Mouse (Mus musculus): Measurements from ENCODE around the gene Serpinb1a. TPM values are rescaled to one million over a fixed set of nuclear protein-coding genes. Genes with fewer than 3 reads are reported as not detected.

Gene Serpinb1a
- polyA plus RNA-seq, 1 experiment from 2014 or later = 238 TPM

DNA sequence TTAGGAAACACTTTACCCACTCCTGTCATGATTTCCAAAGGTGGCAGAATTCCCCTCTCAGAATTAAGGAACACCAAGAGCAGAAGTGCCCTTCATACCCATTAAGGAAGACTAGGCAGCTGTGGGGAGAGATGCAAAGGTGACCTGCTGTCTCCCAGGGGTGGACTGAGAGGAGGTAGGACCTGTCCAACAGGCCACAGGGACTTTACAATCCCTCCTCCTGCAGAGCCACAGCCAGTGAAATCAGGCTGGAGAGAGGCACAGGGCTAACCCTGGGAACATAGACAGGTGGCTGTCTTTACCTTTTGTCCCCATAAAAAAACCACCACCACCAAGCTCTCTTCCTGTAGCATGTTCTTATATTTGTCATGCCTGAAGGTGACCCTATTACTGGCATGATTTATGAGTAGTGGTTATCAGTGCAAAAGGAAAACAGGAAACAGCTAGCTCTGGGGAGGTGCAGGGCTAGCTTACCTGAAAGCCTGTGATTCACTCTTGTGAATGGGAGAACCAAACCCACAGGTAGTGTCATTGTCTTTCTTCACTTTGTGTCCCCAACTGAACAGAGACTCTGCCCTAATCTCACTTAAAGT, 1.4 kb downstream of the Serpinb1a start:
- peak; percentile 83 for ATAC-seq
- Histone ChIP-seq H3K4me1 (ENCODE audit: control insufficient read depth, insufficient read depth, low read length) (peaks cover 26% of the 10 kb centered on the region), H3K9me3 (ENCODE audit: control insufficient read depth, low read length) (no peaks in the 10 kb centered on the region), H3K9ac (ENCODE audit: low read depth, low read length) (peak overlapping the region; percentile 29), H3K27ac (ENCODE audit: low read length) (peak overlapping the region; percentile 99), H3K27me3 (replicated peaks; ENCODE audit: control insufficient read depth, insufficient read depth, low read length) (no peaks in the 10 kb centered on the region), H3K4me2 (ENCODE audit: low read depth, low read length) (peak overlapping the region; percentile 56), H3K4me3 (ENCODE audit: low read length) (peak overlapping the region; percentile 41), H3K36me3 (ENCODE audit: control insufficient read depth, insufficient read depth, low read length) (0 out of 2 replicates have a peak, but pooled peaks cover 3% of the 10 kb centered on the region)

DNA sequence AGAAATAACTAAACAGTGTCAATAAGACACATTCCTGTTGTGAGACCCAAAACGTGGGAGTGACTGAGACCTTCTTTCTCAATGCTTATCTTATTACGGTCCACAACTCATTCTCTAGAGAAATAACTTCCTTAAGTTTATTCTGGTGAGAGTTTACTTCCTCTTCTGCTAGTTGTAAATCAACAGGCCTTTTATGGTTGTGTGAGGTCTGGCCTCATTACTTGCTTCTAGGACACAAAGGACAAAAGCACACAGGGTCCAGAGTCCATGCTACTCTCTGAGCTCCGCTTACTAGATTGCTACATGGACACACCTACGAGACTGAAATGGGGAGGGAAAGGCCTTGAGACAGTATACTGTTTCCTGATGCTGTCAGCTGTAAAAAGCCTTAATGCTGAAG, 1.9 kb downstream of the Serpinb1a start:
- H3K9me3 ChIP-seq (ENCODE audit: control insufficient read depth, low read length) = no peaks in the 10 kb centered on the region
- H3K4me2 ChIP-seq (ENCODE audit: low read depth, low read length) = peak overlapping the region; percentile 56
- peaks cover 26% of the 10 kb centered on the region for H3K4me1 ChIP-seq (ENCODE audit: control insufficient read depth, insufficient read depth, low read length)
- H3K27me3 ChIP-seq (replicated peaks; ENCODE audit: control insufficient read depth, insufficient read depth, low read length) = no peaks in the 10 kb centered on the region
- H3K27ac ChIP-seq (ENCODE audit: low read length) = peak overlapping the region; percentile 99
- peak overlapping the region; percentile 41; the same call in 1 of the 2 replicates for H3K4me3 ChIP-seq (ENCODE audit: low read length)
- peak overlapping the region; percentile 29; the same call in 1 of the 2 replicates for H3K9ac ChIP-seq (ENCODE audit: low read depth, low read length)
- WGBS = 15% methylated on average over 4 of the region's 4 CpGs
- H3K36me3 ChIP-seq (ENCODE audit: control insufficient read depth, insufficient read depth, low read length) = 0 out of 2 replicates have a peak, but pooled peaks cover 3% of the 10 kb centered on the region
- ATAC-seq = peak; percentile 93

DNA sequence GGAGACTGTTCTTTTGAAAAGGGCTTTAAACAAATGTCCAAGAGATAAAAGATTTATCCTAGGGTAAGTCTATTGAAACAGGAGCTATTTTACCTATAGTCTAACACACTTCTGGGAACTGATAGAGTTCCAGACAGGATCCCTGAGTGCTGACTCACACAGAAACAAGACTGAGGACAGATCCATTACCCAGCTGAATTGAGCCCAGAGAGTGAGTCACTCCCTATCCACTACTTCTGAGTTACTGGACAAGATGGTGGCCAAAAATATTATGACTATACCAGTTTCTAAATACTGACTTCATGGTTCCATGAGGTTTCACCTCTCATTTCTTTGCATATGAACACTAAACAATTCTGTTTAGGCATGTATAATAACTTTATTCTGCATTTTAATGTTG, 4.8 kb downstream of the Serpinb1a start:
- no peak for ATAC-seq
- Histone ChIP-seq H3K4me3 (ENCODE audit: low read length) (no peak overlapping the region), H3K36me3 (ENCODE audit: control insufficient read depth, insufficient read depth, low read length) (0 out of 2 replicates have a peak, but pooled peaks cover 3% of the 10 kb centered on the region), H3K4me2 (ENCODE audit: low read depth, low read length) (no peak overlapping the region), H3K27me3 (replicated peaks; ENCODE audit: control insufficient read depth, insufficient read depth, low read length) (no peaks in the 10 kb centered on the region), H3K9me3 (ENCODE audit: control insufficient read depth, low read length) (no peaks in the 10 kb centered on the region), H3K4me1 (ENCODE audit: control insufficient read depth, insufficient read depth, low read length) (peaks cover 16% of the 10 kb centered on the region), H3K27ac (ENCODE audit: low read length) (no peak overlapping the region), H3K9ac (ENCODE audit: low read depth, low read length) (no peak overlapping the region)

DNA sequence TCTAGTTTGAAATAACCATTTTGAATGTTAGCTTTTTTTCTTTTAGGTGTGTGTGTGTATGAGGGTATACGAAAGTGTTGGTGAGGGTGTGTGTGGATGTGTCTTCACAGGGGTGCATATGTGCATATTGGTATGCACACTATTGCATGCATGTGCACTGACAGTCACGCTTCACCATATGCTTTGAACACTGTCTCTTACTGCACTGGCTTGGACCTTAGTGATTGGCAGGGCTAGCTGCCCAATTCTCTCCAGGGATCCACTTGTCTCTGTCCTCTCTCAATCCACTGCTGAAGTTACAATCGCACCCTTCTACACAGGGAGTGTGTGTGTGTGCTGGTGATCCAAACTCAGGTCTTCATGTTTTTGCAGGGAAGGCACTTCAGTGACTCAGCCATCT, 9.6 kb downstream of the Serpinb1a start:
- no peak for ATAC-seq
- Histone ChIP-seq H3K27ac (ENCODE audit: low read length) (no peak overlapping the region), H3K9me3 (ENCODE audit: control insufficient read depth, low read length) (no peaks in the 10 kb centered on the region), H3K4me2 (ENCODE audit: low read depth, low read length) (no peak overlapping the region), H3K9ac (ENCODE audit: low read depth, low read length) (no peak overlapping the region), H3K4me1 (ENCODE audit: control insufficient read depth, insufficient read depth, low read length) (no peaks in the 10 kb centered on the region), H3K27me3 (replicated peaks; ENCODE audit: control insufficient read depth, insufficient read depth, low read length) (no peaks in the 10 kb centered on the region), H3K36me3 (ENCODE audit: control insufficient read depth, insufficient read depth, low read length) (no peaks in the 10 kb centered on the region), H3K4me3 (ENCODE audit: low read length) (no peak overlapping the region)
- 88% methylated on average over 3 of the region's 3 CpGs for WGBS

DNA sequence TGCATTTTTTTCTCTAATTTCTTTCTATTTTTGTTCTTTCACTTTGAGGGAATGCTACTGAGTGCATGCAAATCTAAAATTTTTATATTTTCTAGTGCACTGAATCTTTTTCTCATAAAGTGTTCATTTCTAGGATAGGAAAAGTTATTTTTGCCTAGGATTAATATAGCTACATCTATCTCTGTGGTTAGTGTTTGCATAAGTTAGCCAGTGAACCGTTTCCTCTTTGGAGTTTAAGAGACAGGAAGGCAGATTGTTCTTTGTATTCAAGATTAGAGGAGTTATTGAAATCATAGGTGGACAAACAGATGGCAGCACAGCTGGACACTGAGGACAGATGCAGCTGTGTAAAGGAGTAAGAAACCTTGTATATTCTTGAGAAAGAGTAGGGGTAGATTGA, 11.7 kb downstream of the Serpinb1a start:
- Histone ChIP-seq H3K9ac (ENCODE audit: low read depth, low read length) (no peak overlapping the region), H3K4me3 (ENCODE audit: low read length) (no peak overlapping the region), H3K4me1 (ENCODE audit: control insufficient read depth, insufficient read depth, low read length) (no peaks in the 10 kb centered on the region), H3K9me3 (ENCODE audit: control insufficient read depth, low read length) (no peaks in the 10 kb centered on the region), H3K4me2 (ENCODE audit: low read depth, low read length) (no peak overlapping the region), H3K36me3 (ENCODE audit: control insufficient read depth, insufficient read depth, low read length) (no peaks in the 10 kb centered on the region), H3K27ac (ENCODE audit: low read length) (no peak overlapping the region), H3K27me3 (replicated peaks; ENCODE audit: control insufficient read depth, insufficient read depth, low read length) (no peaks in the 10 kb centered on the region)
- whole genome bisulfite sequencing = 34% methylated on average over 1 of the region's 1 CpGs
- ATAC-seq = no peak

DNA sequence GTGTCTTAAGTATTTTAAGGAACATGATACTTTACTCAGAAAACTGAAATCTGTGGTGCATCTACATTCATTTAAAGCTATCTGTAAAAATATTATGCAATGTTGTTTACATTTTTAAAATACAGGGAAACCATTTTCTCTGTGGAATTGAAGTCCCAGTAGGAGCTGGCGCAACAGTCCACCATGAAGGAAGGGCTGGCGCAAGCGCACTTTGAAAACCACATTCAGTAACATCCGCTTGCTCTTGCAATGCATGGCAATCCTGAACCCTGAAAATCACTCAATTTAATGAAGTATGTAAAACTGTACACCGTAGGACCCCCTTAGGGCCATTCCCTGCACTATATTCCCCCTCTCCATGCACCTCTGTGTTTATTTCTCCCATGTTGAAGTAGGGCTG, 16.5 kb downstream of the Serpinb1a start:
- ATAC-seq = no peak
- WGBS = 88% methylated on average over 5 of the region's 5 CpGs
- peaks cover 9% of the 10 kb centered on the region for H3K4me1 ChIP-seq (ENCODE audit: control insufficient read depth, insufficient read depth, low read length)
- H3K36me3 ChIP-seq (ENCODE audit: control insufficient read depth, insufficient read depth, low read length) = no peaks in the 10 kb centered on the region
- H3K27me3 ChIP-seq (replicated peaks; ENCODE audit: control insufficient read depth, insufficient read depth, low read length) = no peaks in the 10 kb centered on the region
- no peak overlapping the region for H3K27ac ChIP-seq (ENCODE audit: low read length)
- no peak overlapping the region for H3K4me2 ChIP-seq (ENCODE audit: low read depth, low read length)
- H3K4me3 ChIP-seq (ENCODE audit: low read length) = no peak overlapping the region
- no peaks in the 10 kb centered on the region for H3K9me3 ChIP-seq (ENCODE audit: control insufficient read depth, low read length)
- H3K9ac ChIP-seq (ENCODE audit: low read depth, low read length) = no peak overlapping the region

DNA sequence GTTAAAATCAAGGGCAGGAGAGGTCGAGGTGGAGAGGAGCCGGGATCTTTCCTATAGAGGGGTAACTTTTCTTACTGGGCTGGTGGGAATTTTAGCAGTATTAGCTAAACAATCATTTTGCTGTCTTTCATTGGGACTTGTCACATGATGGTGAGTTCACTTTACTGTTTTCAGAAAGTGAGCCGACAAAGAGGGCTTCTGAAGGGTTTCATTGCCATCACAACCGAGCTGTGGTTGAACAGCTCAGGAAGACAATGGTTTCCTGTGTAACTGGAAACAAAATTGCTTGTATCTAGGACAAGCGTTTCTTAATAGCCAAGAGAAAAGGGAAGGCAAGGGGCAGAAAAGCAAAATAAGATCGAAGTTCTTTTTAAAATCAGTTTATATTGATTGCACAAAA, 17.7 kb downstream of the Serpinb1a start:
- 68% methylated on average over 6 of the region's 6 CpGs for WGBS
- Histone ChIP-seq H3K9ac (ENCODE audit: low read depth, low read length) (no peak overlapping the region), H3K27me3 (replicated peaks; ENCODE audit: control insufficient read depth, insufficient read depth, low read length) (no peaks in the 10 kb centered on the region), H3K4me3 (ENCODE audit: low read length) (no peak overlapping the region), H3K9me3 (ENCODE audit: control insufficient read depth, low read length) (no peaks in the 10 kb centered on the region), H3K27ac (ENCODE audit: low read length) (no peak overlapping the region), H3K36me3 (ENCODE audit: control insufficient read depth, insufficient read depth, low read length) (no peaks in the 10 kb centered on the region), H3K4me1 (ENCODE audit: control insufficient read depth, insufficient read depth, low read length) (peaks cover 9% of the 10 kb centered on the region), H3K4me2 (ENCODE audit: low read depth, low read length) (no peak overlapping the region)
- ATAC-seq = no peak

DNA sequence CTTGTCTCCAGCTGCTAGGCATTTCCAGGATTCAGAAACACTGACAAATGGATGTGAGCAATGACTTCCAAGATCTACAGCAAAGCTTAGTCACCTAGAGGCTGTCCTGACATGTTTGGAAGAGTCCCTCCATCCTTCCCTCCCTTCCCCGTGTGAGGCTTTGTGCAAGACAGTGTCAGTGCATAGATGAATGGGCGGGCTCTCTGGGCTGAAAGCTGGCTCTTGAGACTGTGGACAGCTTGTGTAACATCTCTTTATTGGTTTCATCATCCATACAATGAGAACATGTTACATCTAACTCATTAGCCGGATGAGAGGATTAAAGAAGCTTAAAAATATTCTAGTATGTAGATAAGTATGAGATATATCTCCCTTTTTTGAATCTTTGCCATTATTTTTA, 18.2 kb downstream of the Serpinb1a start:
- Histone ChIP-seq H3K4me2 (ENCODE audit: low read depth, low read length) (no peak overlapping the region), H3K36me3 (ENCODE audit: control insufficient read depth, insufficient read depth, low read length) (no peaks in the 10 kb centered on the region), H3K27ac (ENCODE audit: low read length) (no peak overlapping the region), H3K9me3 (ENCODE audit: control insufficient read depth, low read length) (no peaks in the 10 kb centered on the region), H3K27me3 (replicated peaks; ENCODE audit: control insufficient read depth, insufficient read depth, low read length) (no peaks in the 10 kb centered on the region), H3K4me3 (ENCODE audit: low read length) (no peak overlapping the region), H3K4me1 (ENCODE audit: control insufficient read depth, insufficient read depth, low read length) (peaks cover 9% of the 10 kb centered on the region), H3K9ac (ENCODE audit: low read depth, low read length) (no peak overlapping the region)
- 71% methylated on average over 3 of the region's 3 CpGs for WGBS
- ATAC-seq = no peak

DNA sequence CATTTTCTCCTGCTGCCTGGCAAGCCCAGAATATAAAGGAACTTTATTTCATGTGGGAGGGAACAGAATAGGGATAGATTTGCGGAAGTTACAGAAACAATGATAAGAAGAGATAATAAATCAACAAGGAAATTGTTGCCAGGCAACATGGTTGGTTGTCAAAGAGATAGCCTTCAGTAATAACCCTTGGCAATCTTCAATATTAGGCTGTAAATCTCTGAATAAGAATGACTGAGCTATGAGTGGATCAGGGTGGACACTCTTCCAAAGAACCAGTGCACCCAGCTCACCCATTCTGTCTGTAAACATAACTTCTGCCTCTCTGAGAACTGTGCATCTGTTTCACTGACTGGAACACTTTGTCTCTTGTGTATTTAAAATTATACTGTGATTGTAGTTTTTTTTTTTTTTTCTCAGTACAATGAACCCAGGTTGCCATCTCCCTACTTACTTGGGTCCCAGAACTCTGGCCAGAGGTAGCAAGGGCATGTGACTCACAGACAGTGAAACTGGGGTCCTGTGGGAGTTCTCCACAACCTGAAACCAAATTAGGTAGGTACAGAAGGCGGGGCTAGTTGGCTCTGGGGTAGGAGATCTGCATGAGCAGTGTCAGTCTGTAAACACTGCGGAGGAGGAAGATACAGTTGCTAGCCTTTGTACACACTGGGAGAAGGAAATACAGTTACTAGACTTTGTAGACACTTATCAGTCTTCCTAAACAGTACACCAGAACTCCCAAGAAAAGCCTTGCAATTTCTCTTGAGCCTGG, 19.3 kb downstream of the Serpinb1a start:
- H3K36me3 ChIP-seq (ENCODE audit: control insufficient read depth, insufficient read depth, low read length) = no peaks in the 10 kb centered on the region
- peaks cover 9% of the 10 kb centered on the region for H3K4me1 ChIP-seq (ENCODE audit: control insufficient read depth, insufficient read depth, low read length)
- no peak overlapping the region for H3K4me2 ChIP-seq (ENCODE audit: low read depth, low read length)
- peak; percentile 83 for ATAC-seq
- H3K27ac ChIP-seq (ENCODE audit: low read length) = peak overlapping the region; percentile 71
- no peak overlapping the region for H3K9ac ChIP-seq (ENCODE audit: low read depth, low read length)
- no peaks in the 10 kb centered on the region for H3K27me3 ChIP-seq (replicated peaks; ENCODE audit: control insufficient read depth, insufficient read depth, low read length)
- no peak overlapping the region for H3K4me3 ChIP-seq (ENCODE audit: low read length)
- 58% methylated on average over 3 of the region's 3 CpGs for WGBS
- H3K9me3 ChIP-seq (ENCODE audit: control insufficient read depth, low read length) = no peaks in the 10 kb centered on the region
